Mouse (Mus musculus) fat pad, adult 2 months (tissue): Measurements from ENCODE around the gene Syce2.
"Not testable (repeated sequence)": the region's sequence is repeated elsewhere in the genome, so short reads cannot be mapped to it uniquely, and the experiment has no call there.

ENCODE experiments used
- DNase-seq: peaks from one replicate; pipeline ENCODE4 v3.0.0-alpha.2; 2011; ENCODE audit warnings: low read depth, low spot score; ENCODE audit errors: extremely low read depth

The Syce2 gene

GRCm38 (mm10) chr8:84901071-84901470 is 29.2 kb downstream of the Syce2 start:
- DNase-seq, result no peak

- no peak for DNase-seq
Observed at GRCm38 (mm10) chr8:84901752-84902151, 29.8 kb downstream of the Syce2 start, which contains the start of gene Klf1. Gene Klf1 (plus strand): TSS chr8:84901928.

GRCm38 (mm10) chr8:84902367-84902919 is 30.5 kb downstream of the Syce2 start:
- DNase-seq, result no peak

DNA sequence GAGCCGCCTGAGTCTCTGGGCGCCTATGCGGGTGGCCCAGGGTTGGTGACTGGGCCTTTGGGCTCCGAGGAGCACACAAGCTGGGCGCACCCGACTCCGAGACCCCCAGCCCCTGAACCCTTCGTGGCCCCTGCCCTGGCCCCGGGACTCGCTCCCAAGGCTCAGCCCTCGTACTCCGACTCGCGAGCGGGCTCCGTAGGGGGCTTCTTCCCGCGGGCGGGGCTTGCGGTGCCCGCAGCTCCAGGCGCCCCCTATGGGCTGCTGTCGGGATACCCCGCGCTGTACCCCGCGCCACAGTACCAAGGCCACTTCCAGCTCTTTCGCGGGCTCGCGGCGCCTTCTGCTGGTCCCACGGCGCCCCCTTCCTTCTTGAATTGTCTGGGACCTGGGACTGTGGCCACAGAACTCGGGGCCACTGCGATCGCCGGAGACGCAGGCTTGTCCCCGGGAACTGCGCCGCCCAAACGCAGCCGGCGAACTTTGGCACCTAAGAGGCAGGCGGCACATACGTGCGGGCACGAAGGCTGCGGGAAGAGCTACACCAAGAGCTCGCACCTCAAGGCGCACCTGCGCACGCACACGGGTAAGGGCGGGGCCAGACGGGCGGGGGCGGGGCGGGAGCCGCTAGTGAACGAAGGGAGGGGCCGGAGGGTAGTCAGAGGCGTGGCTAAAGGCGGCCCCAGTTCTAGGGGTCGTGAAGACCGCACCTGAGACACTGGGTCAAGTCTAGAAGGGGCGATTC is 31.2 kb downstream of the Syce2 start:
- no peak for DNase-seq

GRCm38 (mm10) chr8:84904351-84904750 is 32.4 kb downstream of the Syce2 start:
- no peak for DNase-seq

DNA sequence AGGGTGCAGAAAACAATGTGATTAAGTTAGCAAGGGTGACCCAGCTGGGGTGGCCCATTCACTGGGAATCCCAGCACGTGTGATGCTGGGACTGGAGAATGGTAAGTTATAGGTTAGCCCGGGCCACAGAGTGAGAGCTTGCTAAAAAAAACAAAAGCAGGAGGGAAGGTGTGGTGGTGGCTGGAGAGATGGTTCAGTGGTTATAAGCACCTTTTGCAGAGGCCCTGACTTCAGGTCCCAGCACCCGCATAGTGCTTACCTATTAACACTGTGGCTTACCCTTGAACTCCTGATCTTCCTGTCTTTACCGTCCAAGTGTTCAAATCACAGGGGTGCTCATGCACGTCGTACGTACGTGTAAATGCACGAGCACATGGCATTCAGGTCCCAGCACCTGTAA is 35.1 kb downstream of the Syce2 start:
- DNase-seq, result no peak

DNA sequence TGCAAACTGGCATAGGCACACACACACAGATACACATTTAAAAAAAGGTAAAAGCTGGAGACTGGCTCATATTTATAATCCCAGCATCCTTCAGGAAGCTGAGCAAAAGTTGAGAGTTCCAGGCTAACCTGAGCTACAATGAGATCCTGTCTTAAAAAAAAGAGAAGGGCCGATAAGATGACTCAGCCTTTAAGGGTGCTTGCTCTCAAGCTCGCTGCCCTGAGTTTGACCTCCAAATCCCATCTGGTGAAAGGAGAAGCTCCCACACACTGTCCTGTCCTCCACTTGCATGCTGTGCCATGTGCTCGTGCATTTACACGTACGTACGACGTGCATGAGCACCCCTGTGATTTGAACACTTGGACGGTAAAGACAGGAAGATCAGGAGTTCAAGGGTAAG is 35.6 kb downstream of the Syce2 start:
- no peak for DNase-seq

GRCm38 (mm10) chr8:84907979-84908378 is 36.1 kb downstream of the Syce2 start:
- not testable (repeated sequence) for DNase-seq

GRCm38 (mm10) chr8:84908421-84909161 is 36.7 kb downstream of the Syce2 start, which contains the start of gene Dnase2a:
Gene Dnase2a (plus strand): TSS chr8:84908560.
- peak; percentile 87 for DNase-seq

DNA sequence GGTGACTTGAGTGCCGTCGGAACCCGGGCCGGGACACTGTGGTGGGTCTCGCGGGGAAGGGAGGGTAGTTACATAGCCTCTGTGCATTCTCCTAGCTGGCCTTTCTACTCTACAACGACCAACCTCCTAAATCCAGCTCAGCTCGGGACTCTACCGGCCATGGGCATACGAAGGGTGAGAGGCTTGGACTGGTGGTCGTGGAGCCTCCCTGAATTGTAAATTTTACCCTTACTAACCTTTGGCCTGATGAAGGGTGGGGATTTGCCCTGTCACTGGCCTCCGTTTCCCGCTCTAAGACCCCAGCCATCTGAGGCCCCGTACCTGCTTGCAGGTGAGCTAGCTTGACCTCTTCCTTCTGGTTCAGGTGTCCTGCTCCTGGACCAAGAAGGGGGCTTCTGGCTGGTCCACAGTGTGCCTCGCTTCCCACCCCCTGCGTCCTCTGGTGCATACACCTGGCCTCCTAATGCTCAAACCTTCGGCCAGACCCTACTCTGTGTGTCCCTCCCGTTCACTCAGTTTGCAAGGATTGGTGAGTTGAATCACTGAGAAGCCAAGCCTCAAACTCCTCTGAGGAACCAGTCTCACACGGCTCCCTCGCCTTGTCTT is 37.4 kb downstream of the Syce2 start:
- no peak for DNase-seq

DNA sequence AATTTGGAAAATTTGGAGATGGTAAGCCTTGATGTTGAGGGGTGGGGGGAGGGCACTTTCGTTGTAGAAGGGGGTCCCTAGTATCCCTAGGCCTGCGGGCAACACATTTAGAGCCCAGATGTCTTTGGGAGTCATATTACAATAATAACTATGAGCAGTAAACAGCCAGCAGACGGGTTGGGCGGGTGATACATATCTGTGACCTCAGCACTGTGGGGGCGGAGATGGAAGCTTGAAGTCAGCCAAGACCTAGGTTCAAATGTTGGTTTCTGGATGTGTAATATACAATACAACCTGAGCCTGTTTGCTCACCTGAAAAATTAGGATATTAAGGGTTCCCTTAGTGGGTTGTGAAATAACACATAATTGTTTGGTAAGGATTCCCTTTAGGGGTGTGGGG is 38.0 kb downstream of the Syce2 start:
- peak; percentile 77 for DNase-seq

DNA sequence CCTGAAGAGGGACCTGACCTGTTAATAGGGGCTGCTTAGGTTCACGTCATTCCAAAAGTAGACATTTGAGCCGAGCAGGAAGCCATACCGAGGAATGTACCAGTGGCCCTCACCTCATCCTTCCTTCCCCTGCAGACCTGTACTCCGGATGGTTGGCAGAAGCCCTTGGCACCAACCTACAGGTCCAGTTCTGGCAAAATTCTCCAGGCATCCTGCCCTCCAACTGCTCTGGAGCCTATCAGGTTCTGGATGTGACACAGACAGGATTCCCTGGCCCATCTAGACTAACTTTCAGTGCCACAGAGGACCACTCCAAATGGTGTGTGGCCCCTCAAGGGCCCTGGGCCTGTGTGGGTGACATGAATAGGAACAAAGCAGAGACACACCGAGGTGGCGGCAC is 38.6 kb downstream of the Syce2 start:
- DNase-seq, result no peak

- no peak for DNase-seq
Observed at GRCm38 (mm10) chr8:84911854-84912253, 39.9 kb downstream of the Syce2 start.

- DNase-seq, result no peak
Observed at GRCm38 (mm10) chr8:84912391-84912790, 40.5 kb downstream of the Syce2 start.

DNA sequence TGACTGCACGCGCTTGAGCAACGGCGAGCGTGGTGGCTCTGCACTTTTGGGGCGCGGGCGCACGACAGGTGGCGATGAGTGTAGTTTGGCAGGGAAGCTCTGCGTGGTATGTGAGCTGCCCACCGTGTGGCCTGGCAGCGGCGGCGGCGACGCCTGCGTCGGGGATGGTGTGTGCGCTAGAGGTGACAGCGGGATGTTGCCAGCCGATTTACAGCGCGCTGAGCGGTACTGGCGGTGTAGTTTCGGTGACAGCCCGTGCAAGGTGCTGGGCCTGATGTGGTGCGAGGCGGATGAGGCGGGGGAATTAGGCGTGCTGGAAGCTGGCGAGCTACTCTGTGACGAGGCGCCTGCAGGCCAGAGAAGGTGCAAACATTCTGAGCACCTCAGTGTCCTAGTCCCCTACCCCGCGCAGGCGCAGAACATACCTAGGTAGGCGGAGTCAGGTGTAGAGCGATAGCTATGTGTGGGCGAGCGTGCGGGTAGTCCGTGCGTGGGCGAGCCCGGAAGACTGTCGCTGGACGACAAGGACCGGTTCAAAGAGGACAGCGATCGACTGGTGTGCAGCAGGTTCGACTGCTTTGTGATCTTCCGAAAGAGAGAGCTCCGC is 41.1 kb downstream of the Syce2 start:
- DNase-seq, result peak; percentile 86

- DNase-seq, result no peak
Observed at GRCm38 (mm10) chr8:84913502-84913900, 41.6 kb downstream of the Syce2 start.

- no peak for DNase-seq
Observed at GRCm38 (mm10) chr8:84913960-84914359, 42.0 kb downstream of the Syce2 start.

- no peak for DNase-seq
Observed at GRCm38 (mm10) chr8:84915269-84915668, 43.4 kb downstream of the Syce2 start.

DNA sequence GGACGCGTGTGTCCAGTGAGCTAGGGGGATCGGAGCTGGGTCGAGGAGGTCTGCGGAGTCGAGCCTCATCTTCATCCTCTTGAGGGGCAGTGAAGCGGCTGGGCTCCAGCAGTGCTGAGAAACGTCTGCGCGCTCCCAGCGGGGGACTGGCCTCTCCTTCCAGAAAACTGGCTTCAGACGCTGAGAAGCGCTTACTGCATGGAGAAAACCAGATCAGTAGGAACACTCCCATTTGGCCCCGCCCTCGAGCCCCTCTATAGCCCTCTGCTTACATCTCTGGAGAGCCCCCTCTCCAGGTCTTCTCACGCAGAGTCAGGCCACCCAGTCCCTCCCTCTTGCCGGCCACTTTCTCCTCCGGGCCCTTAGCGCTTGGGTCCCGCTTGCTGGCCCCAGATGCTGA is 45.9 kb downstream of the Syce2 start:
- no peak for DNase-seq

GRCm38 (mm10) chr8:84918646-84919045 is 46.7 kb downstream of the Syce2 start:
- no peak for DNase-seq

DNA sequence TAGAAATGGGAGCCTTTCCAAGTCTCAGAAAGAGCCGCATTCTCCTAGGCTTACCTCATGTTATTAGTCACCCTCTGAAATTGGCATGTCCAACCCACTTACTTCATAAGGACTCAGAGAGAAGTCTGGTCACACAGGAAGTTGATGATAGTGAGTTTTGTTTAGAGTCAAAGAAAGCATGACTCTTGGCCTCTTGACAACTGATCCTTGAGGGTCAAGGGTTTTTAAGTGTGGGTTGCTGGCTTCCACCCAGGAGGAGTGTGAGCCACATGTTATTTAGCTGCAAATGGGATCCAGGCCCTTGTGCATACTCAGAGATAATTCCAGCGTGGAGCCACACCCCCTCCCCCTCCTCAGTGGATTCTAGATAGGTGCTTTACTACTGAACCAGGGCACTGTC is 49.7 kb downstream of the Syce2 start:
- DNase-seq, result no peak
